Mouse (Mus musculus): Measurements from ENCODE around the gene Gm45785.

- TF ChIP-seq CTCF (IDR thresholded peaks at IDR 0.05; ENCODE audit: low read depth) (no peak), EP300 (IDR thresholded peaks at IDR 0.05; ENCODE audit: low read depth) (no peak)
Observed at GRCm38 (mm10) chr7:140812850-140813249, 43.3 kb downstream of the Gm45785 start.
